Mouse (Mus musculus) liver, postnatal 0 days (tissue): ENCODE data around the gene D430019H16Rik. TPM values are rescaled to one million over a fixed set of nuclear protein-coding genes. Genes with fewer than 3 reads are reported as not detected.

Source experiments
- ATAC-seq: fragments of 200-750 bp; cut with Nextera tagmentation; 2 replicates; pipeline ENCODE4 v1.8.0; 2017; ENCODE audit warnings: mild to moderate bottlenecking, moderate library complexity
- DNase-seq: peaks from one replicate; pipeline ENCODE4 v3.0.0-alpha.2; 2016
- H3K27ac ChIP-seq: fragments of 300-500 bp; sonication (generic); 2 replicates; pipeline ENCODE4 v1.5.1; 2014; ENCODE audit warnings: antibody characterized with exemption, moderate library complexity, mild to moderate bottlenecking, low read depth
- H3K27me3 ChIP-seq: fragments of 300-500 bp; sonication (generic); 2 replicates; pipeline ENCODE4 v1.6.1; 2014; ENCODE audit warnings: low read length, control low read depth, mixed read lengths; ENCODE audit not compliant: insufficient read depth
- H3K36me3 ChIP-seq: fragments of 300-500 bp; sonication (generic); replicated peaks from 2 replicates; pipeline ENCODE4 v1.6.1; 2014; ENCODE audit warnings: mild to moderate bottlenecking, control low read depth, low read length, moderate library complexity, mixed read lengths; ENCODE audit not compliant: insufficient read depth
- H3K4me1 ChIP-seq: fragments of 300-500 bp; sonication (generic); 2 replicates; pipeline ENCODE4 v1.6.1; 2014; ENCODE audit warnings: antibody characterized with exemption, mild to moderate bottlenecking, control low read depth; ENCODE audit not compliant: insufficient read depth
- H3K4me2 ChIP-seq: fragments of 300-500 bp; sonication (generic); 2 replicates; pipeline ENCODE4 v1.6.1; 2014; ENCODE audit warnings: low read depth, mild to moderate bottlenecking, low read length, moderate library complexity, mixed read lengths
- H3K4me3 ChIP-seq: fragments of 300-500 bp; sonication (generic); 2 replicates; pipeline ENCODE4 v1.5.1; 2014; ENCODE audit warnings: low read depth, low read length
- H3K9ac ChIP-seq: fragments of 300-500 bp; sonication (generic); replicated peaks from 2 replicates; pipeline ENCODE4 v1.6.1; 2014; ENCODE audit warnings: mild to moderate bottlenecking, moderate library complexity
- H3K9me3 ChIP-seq: fragments of 300-500 bp; sonication (generic); 2 replicates; pipeline ENCODE4 v1.6.1; 2016; ENCODE audit warnings: mild to moderate bottlenecking, control low read depth, low read length, mixed read lengths
- CTCF ChIP-seq: sonication (generic); IDR thresholded peaks from 2 replicates; pipeline ENCODE4 v1.5.1; 2016; ENCODE audit warnings: antibody characterized with exemption, low read depth
- EP300 ChIP-seq: IDR thresholded peaks from 2 replicates; pipeline ENCODE4 v1.6.1; 2016; ENCODE audit warnings: antibody characterized with exemption, low read depth, mild to moderate bottlenecking
- WGBS: fragments of 180-500 bp; shearing (Covaris S2); extraction: QIAGEN DNeasy Blood & Tissue Kit; methylation state at CpG from one replicate; pipeline ENCODE4 v1.1.7; 2014; ENCODE audit not compliant: insufficient replicate concordance; 5-methylcytosine and 5-hydroxymethylcytosine counted together
- polyA plus RNA-seq: library from polyadenylated mRNA; unstranded; fragments of >200 nt; fragmentation: Nextera tagmentation; extraction: Ambion mirVana; gene quantifications from 2 replicates; pipeline ENCODE4 v1.2.1, GENCODE M21; 2015

Gene D430019H16Rik
- polyA plus RNA-seq, 1 experiment from 2014 or later = 0.05 TPM

- ATAC-seq = no peak
These were observed 60.5 kb downstream of the D430019H16Rik start for GRCm38 (mm10) chr12:105514111-105514510.

GRCm38 (mm10) chr12:105517026-105517675, 63.5 kb downstream of the D430019H16Rik start:
- no peak for TF ChIP-seq EP300
- TF ChIP-seq CTCF = no peak
- H3K4me1 ChIP-seq = no peaks in the 10 kb centered on the region
- no peaks in the 10 kb centered on the region for H3K27me3 ChIP-seq
- no peak for DNase-seq
- 71% methylated on average over 21 of the region's 21 CpGs for WGBS
- no peak overlapping the region for H3K9ac ChIP-seq
- H3K4me2 ChIP-seq = no peak overlapping the region
- ATAC-seq = no peak
- H3K27ac ChIP-seq = no peak overlapping the region
- H3K4me3 ChIP-seq = no peak overlapping the region
- H3K36me3 ChIP-seq = no peaks in the 10 kb centered on the region
- H3K9me3 ChIP-seq = no peaks in the 10 kb centered on the region

More at GRCm38 (mm10) chr12:105514111-105514510, 60.5 kb downstream of the D430019H16Rik start:
- Histone ChIP-seq H3K36me3 (no peaks in the 10 kb centered on the region), H3K4me1 (no peaks in the 10 kb centered on the region), H3K4me2 (no peak overlapping the region), H3K27ac (no peak overlapping the region), H3K9ac (no peak overlapping the region), H3K27me3 (no peaks in the 10 kb centered on the region), H3K9me3 (no peaks in the 10 kb centered on the region), H3K4me3 (no peak overlapping the region)
- no peak for TF ChIP-seq EP300
- TF ChIP-seq CTCF = no peak
- DNase-seq = no peak
- 68% methylated on average over 10 of the region's 10 CpGs for WGBS

GRCm38 (mm10) chr12:105519851-105520250, 66.2 kb downstream of the D430019H16Rik start:
- ATAC-seq (no peak), DNase-seq (no peak)
- H3K27me3 ChIP-seq = no peaks in the 10 kb centered on the region
- no peak overlapping the region for H3K4me3 ChIP-seq
- TF ChIP-seq EP300 (no peak), CTCF (no peak)
- WGBS = 67% methylated on average over 2 of the region's 2 CpGs
- no peak overlapping the region for H3K27ac ChIP-seq
- H3K4me1 ChIP-seq = no peaks in the 10 kb centered on the region
- no peak overlapping the region for H3K9ac ChIP-seq
- H3K36me3 ChIP-seq = no peaks in the 10 kb centered on the region
- no peaks in the 10 kb centered on the region for H3K9me3 ChIP-seq
- no peak overlapping the region for H3K4me2 ChIP-seq

- Histone ChIP-seq H3K36me3 (no peaks in the 10 kb centered on the region), H3K4me2 (no peak overlapping the region), H3K9ac (no peak overlapping the region), H3K27ac (no peak overlapping the region), H3K9me3 (no peaks in the 10 kb centered on the region), H3K4me3 (no peak overlapping the region), H3K27me3 (no peaks in the 10 kb centered on the region), H3K4me1 (no peaks in the 10 kb centered on the region)
- no peak for TF ChIP-seq CTCF
- no peak for TF ChIP-seq EP300
- no peak for ATAC-seq
- 74% methylated on average over 15 of the region's 15 CpGs for WGBS
- DNase-seq = no peak
These were observed 67.6 kb downstream of the D430019H16Rik start for GRCm38 (mm10) chr12:105521170-105521762.

- DNase-seq = no peak
- TF ChIP-seq EP300 (no peak), CTCF (no peak)
- 51% methylated on average over 2 of the region's 2 CpGs for WGBS
- Histone ChIP-seq H3K9ac (no peak overlapping the region), H3K27me3 (no peaks in the 10 kb centered on the region), H3K27ac (no peak overlapping the region), H3K4me3 (no peak overlapping the region), H3K4me1 (no peaks in the 10 kb centered on the region), H3K9me3 (no peaks in the 10 kb centered on the region), H3K4me2 (no peak overlapping the region), H3K36me3 (no peaks in the 10 kb centered on the region)
- no peak for ATAC-seq
These were observed 70.1 kb downstream of the D430019H16Rik start for GRCm38 (mm10) chr12:105523737-105524136.

- TF ChIP-seq EP300 (no peak), CTCF (no peak)
- Histone ChIP-seq H3K4me1 (no peaks in the 10 kb centered on the region), H3K9ac (no peak overlapping the region), H3K9me3 (no peaks in the 10 kb centered on the region), H3K27me3 (no peaks in the 10 kb centered on the region), H3K4me3 (no peak overlapping the region), H3K27ac (no peak overlapping the region), H3K36me3 (no peaks in the 10 kb centered on the region), H3K4me2 (no peak overlapping the region)
- ATAC-seq (no peak), DNase-seq (no peak)
- WGBS = 63% methylated on average over 3 of the region's 3 CpGs
These were observed 72.5 kb downstream of the D430019H16Rik start for GRCm38 (mm10) chr12:105526186-105526585.
